Mouse (Mus musculus) hindbrain, embryonic 14.5 days (tissue): ENCODE results near the gene Psors1c2. TPM values are rescaled to one million over a fixed set of nuclear protein-coding genes. Genes with fewer than 3 reads are reported as not detected.
A peak's percentile ranks its signal among the peaks of the same experiment; 100 is the strongest.

Experiments
- ATAC-seq: fragments of 200-750 bp; cut with Nextera tagmentation; 2 replicates; pipeline ENCODE4 v1.8.0; 2017; ENCODE audit warnings: moderate number of reproducible peaks, mild to moderate bottlenecking, moderate TSS enrichment, moderate library complexity; ENCODE audit not compliant: low FRiP score
- DNase-seq: peaks from one replicate; pipeline ENCODE4 v3.0.0-alpha.2; 2015; ENCODE audit warnings: low spot score
- H3K27ac ChIP-seq: fragments of 300-500 bp; sonication (generic); 2 replicates; pipeline ENCODE4 v1.5.1; 2014; ENCODE audit warnings: mild to moderate bottlenecking, moderate library complexity
- H3K27me3 ChIP-seq: fragments of 300-500 bp; sonication (generic); 2 replicates; pipeline ENCODE4 v1.6.1; 2014; ENCODE audit warnings: mild to moderate bottlenecking, low read length, mixed read lengths; ENCODE audit not compliant: control insufficient read depth, insufficient read depth
- H3K36me3 ChIP-seq: fragments of 300-500 bp; sonication (generic); replicated peaks from 2 replicates; pipeline ENCODE4 v1.6.1; 2014; ENCODE audit not compliant: control insufficient read depth, insufficient read depth
- H3K4me1 ChIP-seq: fragments of 300-500 bp; sonication (generic); replicated peaks from 2 replicates; pipeline ENCODE4 v1.6.1; 2014; ENCODE audit warnings: antibody characterized with exemption, low read length, mixed read lengths; ENCODE audit not compliant: control insufficient read depth, insufficient read depth
- H3K4me2 ChIP-seq: fragments of 300-500 bp; sonication (generic); replicated peaks from 2 replicates; pipeline ENCODE4 v1.6.1; 2014; ENCODE audit warnings: mild to moderate bottlenecking, moderate library complexity
- H3K4me3 ChIP-seq: fragments of 300-500 bp; sonication (generic); replicated peaks from 2 replicates; pipeline ENCODE4 v1.5.1; 2014; ENCODE audit warnings: mild to moderate bottlenecking, low read length
- H3K9ac ChIP-seq: fragments of 300-500 bp; sonication (generic); 2 replicates; pipeline ENCODE4 v1.6.1; 2014
- H3K9me3 ChIP-seq: fragments of 300-500 bp; sonication (generic); 2 replicates; pipeline ENCODE4 v1.6.1; 2016; ENCODE audit warnings: low read length; ENCODE audit not compliant: control insufficient read depth
- WGBS: fragments of 180-500 bp; shearing (Covaris S2); extraction: QIAGEN DNeasy Blood & Tissue Kit; methylation state at CpG from one replicate; pipeline ENCODE4 v1.1.7; 2014; 5-methylcytosine and 5-hydroxymethylcytosine counted together
- polyA plus RNA-seq: library from polyadenylated mRNA; unstranded; fragments of >200 nt; fragmentation: Nextera tagmentation; extraction: Ambion mirVana; gene quantifications from 2 replicates; pipeline ENCODE4 v1.2.1, GENCODE M21; 2014

Gene Psors1c2
- polyA plus RNA-seq, 1 experiment from 2014 or later = 0.72 TPM

DNA sequence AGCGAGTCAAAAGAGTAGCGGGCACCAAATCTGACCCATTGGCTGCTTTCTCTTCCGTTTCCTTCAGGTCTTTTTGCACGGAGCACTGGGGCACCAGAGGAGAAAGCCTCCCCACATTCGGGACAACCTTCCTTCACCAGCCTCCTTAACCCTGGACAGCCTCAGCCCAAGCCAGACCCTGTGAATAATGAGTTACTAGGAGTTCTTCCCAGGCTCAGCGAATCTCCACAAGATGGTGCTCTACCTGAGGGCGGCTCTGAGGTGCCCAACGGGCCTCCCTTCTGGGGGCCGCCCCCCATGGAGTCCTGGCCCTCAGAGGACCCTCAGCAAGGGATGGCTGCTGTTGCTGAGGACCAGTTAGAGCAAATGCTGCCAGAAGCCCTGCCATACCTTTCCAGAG is 34.8 kb downstream of the Psors1c2 start:
- Histone ChIP-seq H3K4me3 (no peak overlapping the region), H3K9me3 (no peaks in the 10 kb centered on the region), H3K9ac (no peak overlapping the region), H3K4me1 (0 out of 2 replicates have a peak, but pooled peaks cover 3% of the 10 kb centered on the region), H3K27me3 (peaks cover 17% of the 10 kb centered on the region), H3K4me2 (no peak overlapping the region), H3K27ac (no peak overlapping the region), H3K36me3 (no peaks in the 10 kb centered on the region)
- no peak for DNase-seq
- ATAC-seq = no peak
- WGBS = 27% methylated on average over 9 of the region's 9 CpGs

GRCm38 (mm10) chr17:35569091-35569944 is 36.3 kb downstream of the Psors1c2 start:
- no peak for DNase-seq
- Histone ChIP-seq H3K27ac (no peak overlapping the region), H3K9me3 (no peaks in the 10 kb centered on the region), H3K4me1 (0 out of 2 replicates have a peak, but pooled peaks cover 3% of the 10 kb centered on the region), H3K36me3 (no peaks in the 10 kb centered on the region), H3K4me3 (peak overlapping the region; percentile 23), H3K4me2 (peak overlapping the region; percentile 53), H3K27me3 (peaks cover 17% of the 10 kb centered on the region), H3K9ac (peak overlapping the region; percentile 59)
- peak; percentile 62; the same call in 1 of the 2 replicates for ATAC-seq
- WGBS = under 1% methylated on average over 28 of the region's 28 CpGs

DNA sequence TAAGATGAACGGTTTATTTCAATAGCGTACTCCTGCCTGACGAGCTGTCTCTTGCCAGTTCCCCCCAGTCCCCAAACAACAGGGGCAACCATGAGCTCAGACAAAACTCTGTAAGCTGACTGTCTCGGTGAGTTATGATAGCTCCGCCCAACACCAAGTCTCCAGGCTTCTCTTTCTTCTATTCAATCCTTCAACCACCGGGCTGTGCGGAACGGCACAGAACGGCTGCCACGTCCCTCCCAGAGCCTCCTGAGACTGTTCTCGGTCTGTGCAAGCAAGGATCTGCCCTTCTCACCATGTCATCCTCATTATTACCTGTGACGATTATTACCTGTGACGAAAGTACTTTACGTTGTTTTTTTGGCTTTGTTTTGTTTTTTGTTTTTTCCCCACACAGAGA is 37.8 kb downstream of the Psors1c2 start:
- H3K9me3 ChIP-seq = no peaks in the 10 kb centered on the region
- 0 out of 2 replicates have a peak, but pooled peaks cover 3% of the 10 kb centered on the region for H3K4me1 ChIP-seq
- H3K4me2 ChIP-seq = no peak overlapping the region
- H3K9ac ChIP-seq = no peak overlapping the region
- DNase-seq (no peak), ATAC-seq (no peak)
- peaks cover 17% of the 10 kb centered on the region for H3K27me3 ChIP-seq
- no peak overlapping the region for H3K27ac ChIP-seq
- 58% methylated on average over 14 of the region's 14 CpGs for WGBS
- no peak overlapping the region for H3K4me3 ChIP-seq
- no peaks in the 10 kb centered on the region for H3K36me3 ChIP-seq

GRCm38 (mm10) chr17:35571477-35571876 is 38.5 kb downstream of the Psors1c2 start:
- Histone ChIP-seq H3K9me3 (no peaks in the 10 kb centered on the region), H3K27ac (no peak overlapping the region), H3K36me3 (no peaks in the 10 kb centered on the region), H3K27me3 (peaks cover 17% of the 10 kb centered on the region), H3K4me2 (no peak overlapping the region), H3K9ac (no peak overlapping the region), H3K4me3 (no peak overlapping the region), H3K4me1 (0 out of 2 replicates have a peak, but pooled peaks cover 3% of the 10 kb centered on the region)
- WGBS = 96% methylated on average over 7 of the region's 7 CpGs
- ATAC-seq (no peak), DNase-seq (no peak)

DNA sequence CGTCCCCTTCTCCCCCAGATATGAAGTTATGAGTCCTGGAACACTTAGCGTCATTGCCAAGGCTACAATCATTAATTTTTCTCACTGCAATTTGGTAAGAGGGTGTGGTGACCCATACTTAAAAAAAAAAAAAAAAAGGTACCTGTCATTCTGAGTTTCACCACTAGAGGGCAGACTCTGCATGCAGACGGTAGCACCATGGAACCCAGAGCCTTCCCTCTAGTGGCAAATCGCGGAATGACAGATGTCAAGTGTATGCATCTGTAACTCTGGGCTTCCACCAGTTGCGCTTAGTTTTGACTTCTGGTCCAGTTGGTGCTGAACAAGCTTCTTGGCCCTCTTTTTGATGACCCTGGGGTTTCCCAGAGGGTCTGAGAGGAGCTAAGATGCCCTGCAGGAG is 45.2 kb downstream of the Psors1c2 start:
- H3K4me3 ChIP-seq = no peak overlapping the region
- H3K4me2 ChIP-seq = no peak overlapping the region
- no peaks in the 10 kb centered on the region for H3K27me3 ChIP-seq
- ATAC-seq = no peak
- 21% methylated on average over 6 of the region's 6 CpGs for WGBS
- H3K27ac ChIP-seq = no peak overlapping the region
- H3K4me1 ChIP-seq = no peaks in the 10 kb centered on the region
- H3K9ac ChIP-seq = no peak overlapping the region
- DNase-seq = peak; percentile 80
- no peaks in the 10 kb centered on the region for H3K36me3 ChIP-seq
- no peaks in the 10 kb centered on the region for H3K9me3 ChIP-seq

GRCm38 (mm10) chr17:35582900-35583299 is 49.9 kb downstream of the Psors1c2 start:
- H3K9me3 ChIP-seq = no peaks in the 10 kb centered on the region
- H3K4me1 ChIP-seq = no peaks in the 10 kb centered on the region
- H3K4me2 ChIP-seq = no peak overlapping the region
- DNase-seq (no peak), ATAC-seq (no peak)
- no peaks in the 10 kb centered on the region for H3K27me3 ChIP-seq
- H3K9ac ChIP-seq = no peak overlapping the region
- WGBS = 88% methylated on average over 1 of the region's 1 CpGs
- no peak overlapping the region for H3K27ac ChIP-seq
- H3K36me3 ChIP-seq = no peaks in the 10 kb centered on the region
- H3K4me3 ChIP-seq = no peak overlapping the region

Other genes starting within 250 kb of the Psors1c2 start
- gene H2-Q1, start 212.8 kb upstream of the Psors1c2 start, polyA plus RNA-seq = 0.25 and 0.27 TPM in 2 replicates
- gene H2-Q2, start 191.0 kb upstream of the Psors1c2 start, polyA plus RNA-seq = 3.0 and 3.1 TPM in 2 replicates
- 0.59 and 0.74 TPM in 2 replicates for gene H2-Q4, start 153.6 kb upstream of the Psors1c2 start, polyA plus RNA-seq
- gene H2-Q6, start 108.4 kb upstream of the Psors1c2 start, polyA plus RNA-seq = 0.44 and 0.71 TPM in 2 replicates
- 2.8 and 2.9 TPM in 2 replicates for gene H2-Q7, start 94.0 kb upstream of the Psors1c2 start, polyA plus RNA-seq
- gene H2-Q10, start 63.1 kb upstream of the Psors1c2 start, polyA plus RNA-seq = not detected in 2 replicates
- gene Pou5f1, start 27.2 kb upstream of the Psors1c2 start, polyA plus RNA-seq = not detected in 2 replicates
- gene Tcf19, start 16.4 kb upstream of the Psors1c2 start, polyA plus RNA-seq = 12.3 and 16.5 TPM in 2 replicates
- 2.8 and 3.5 TPM in 2 replicates for gene Cchcr1, start 16.1 kb upstream of the Psors1c2 start, polyA plus RNA-seq
- 0.22 and 0.25 TPM in 2 replicates for gene Cdsn, start 18.9 kb downstream of the Psors1c2 start, polyA plus RNA-seq
- not detected in 2 replicates for gene 2300002M23Rik, start 34.2 kb downstream of the Psors1c2 start, polyA plus RNA-seq
- gene Sfta2, start 68.3 kb downstream of the Psors1c2 start, polyA plus RNA-seq = not detected in 2 replicates
- gene Gm9573, start 93.4 kb downstream of the Psors1c2 start, polyA plus RNA-seq = not detected in 2 replicates
- 0.09 TPM in 1 of 2 replicates, not detected in the other for gene Mucl3, start 110.5 kb downstream of the Psors1c2 start, polyA plus RNA-seq
- gene Vars2, start 134.4 kb downstream of the Psors1c2 start, polyA plus RNA-seq = 14.8 and 14.9 TPM in 2 replicates
- 21.3 and 22.8 TPM in 2 replicates for gene Gtf2h4, start 140.5 kb downstream of the Psors1c2 start, polyA plus RNA-seq
- gene Ddr1, start 171.4 kb downstream of the Psors1c2 start, polyA plus RNA-seq = 62.7 and 72.5 TPM in 2 replicates